Mouse (Mus musculus) liver, embryonic 14.5 days (tissue): Measurements from ENCODE around the gene Xpo6. TPM values are rescaled to one million over a fixed set of nuclear protein-coding genes. Genes with fewer than 3 reads are reported as not detected.

Experiments used
- ATAC-seq: fragments of 200-750 bp; cut with Nextera tagmentation; 2 replicates; pipeline ENCODE4 v1.8.0; 2017; ENCODE audit warnings: moderate number of reproducible peaks, mild to moderate bottlenecking, moderate library complexity; ENCODE audit not compliant: insufficient read depth
- DNase-seq, 3 experiments: peaks; one replicate each; pipeline ENCODE4 v3.0.0-alpha.2; 2012 to 2013; ENCODE audit warnings: low read depth in 3 of 3, low spot score in 3 of 3
- H3K27ac ChIP-seq: fragments of 300-500 bp; sonication (generic); 2 replicates; pipeline ENCODE4 v1.5.1; 2014; ENCODE audit warnings: moderate library complexity, mild to moderate bottlenecking, control low read depth, inconsistent platforms
- H3K27me3 ChIP-seq: fragments of 300-500 bp; sonication (generic); 2 replicates; pipeline ENCODE4 v1.6.1; 2014; ENCODE audit warnings: mild to moderate bottlenecking, low read length, moderate library complexity; ENCODE audit not compliant: control insufficient read depth, insufficient read depth
- H3K36me3 ChIP-seq: fragments of 300-500 bp; sonication (generic); replicated peaks from 2 replicates; pipeline ENCODE4 v1.6.1; 2014; ENCODE audit warnings: low read depth; ENCODE audit not compliant: control insufficient read depth, insufficient read depth
- H3K4me1 ChIP-seq, 2 experiments: fragments of 200-500 bp in 1 of 2; fragments of 300-500 bp in 1 of 2; sonication (generic) in 1 of 2; replicated peaks; 2 replicates each; pipeline ENCODE4 v1.6.1; 2012 to 2014; ENCODE audit warnings: antibody characterized with exemption in 1 of 2, inconsistent platforms in 1 of 2, low read length in 1 of 2; ENCODE audit not compliant: control insufficient read depth in 2 of 2, insufficient read depth in 2 of 2
- H3K4me2 ChIP-seq: fragments of 300-500 bp; sonication (generic); 2 replicates; pipeline ENCODE4 v1.6.1; 2014; ENCODE audit warnings: low read depth, mild to moderate bottlenecking, control low read depth, moderate library complexity
- H3K4me3 ChIP-seq, 2 experiments: fragments of 200-500 bp in 1 of 2; fragments of 300-500 bp in 1 of 2; sonication (generic) in 1 of 2; 2 replicates each; pipeline ENCODE4 v1.5.1; 2012 to 2014; ENCODE audit warnings: low read depth in 2 of 2, low read length in 2 of 2, mild to moderate bottlenecking in 2 of 2, control low read depth in 1 of 2, inconsistent platforms in 1 of 2, moderate library complexity in 1 of 2; ENCODE audit not compliant: insufficient read depth in 1 of 2
- H3K9ac ChIP-seq: fragments of 300-500 bp; sonication (generic); replicated peaks from 2 replicates; pipeline ENCODE4 v1.6.1; 2014; ENCODE audit warnings: mild to moderate bottlenecking, control low read depth, moderate library complexity
- H3K9me3 ChIP-seq: fragments of 300-500 bp; sonication (generic); 2 replicates; pipeline ENCODE4 v1.6.1; 2016; ENCODE audit warnings: low read length, mixed read lengths; ENCODE audit not compliant: control insufficient read depth
- CTCF ChIP-seq: IDR thresholded peaks from 2 replicates; pipeline ENCODE4 v1.5.1; 2016; ENCODE audit warnings: antibody characterized with exemption, low read depth, control low read depth
- EP300 ChIP-seq: IDR thresholded peaks from 2 replicates; pipeline ENCODE4 v1.6.1; 2016; ENCODE audit warnings: antibody characterized with exemption, low read depth
- WGBS: fragments of 180-500 bp; shearing (Covaris S2); extraction: QIAGEN DNeasy Blood & Tissue Kit; methylation state at CpG from one replicate; pipeline ENCODE4 v1.1.7; 2014; ENCODE audit not compliant: insufficient replicate concordance; 5-methylcytosine and 5-hydroxymethylcytosine counted together
- polyA plus RNA-seq, 2 experiments: library from polyadenylated mRNA; depleted of rRNA in 1 of 2; stranded (reverse) in 1 of 2; unstranded in 1 of 2; fragments of >200 nt; fragmentation: Nextera tagmentation in 1 of 2; extraction: Ambion mirVana in 1 of 2; gene quantifications; 2 replicates each; pipeline versions ENCODE4 v1.2.1 to v1.2.3; 2012 to 2014

The Xpo6 gene
- polyA plus RNA-seq (2012; rRNA removed): 47.5 and 52.3 TPM in 2 replicates
- 18.2 and 19.2 TPM in 2 replicates for polyA plus RNA-seq (2014; fragmentation: Nextera tagmentation; extraction: Ambion mirVana)

DNA sequence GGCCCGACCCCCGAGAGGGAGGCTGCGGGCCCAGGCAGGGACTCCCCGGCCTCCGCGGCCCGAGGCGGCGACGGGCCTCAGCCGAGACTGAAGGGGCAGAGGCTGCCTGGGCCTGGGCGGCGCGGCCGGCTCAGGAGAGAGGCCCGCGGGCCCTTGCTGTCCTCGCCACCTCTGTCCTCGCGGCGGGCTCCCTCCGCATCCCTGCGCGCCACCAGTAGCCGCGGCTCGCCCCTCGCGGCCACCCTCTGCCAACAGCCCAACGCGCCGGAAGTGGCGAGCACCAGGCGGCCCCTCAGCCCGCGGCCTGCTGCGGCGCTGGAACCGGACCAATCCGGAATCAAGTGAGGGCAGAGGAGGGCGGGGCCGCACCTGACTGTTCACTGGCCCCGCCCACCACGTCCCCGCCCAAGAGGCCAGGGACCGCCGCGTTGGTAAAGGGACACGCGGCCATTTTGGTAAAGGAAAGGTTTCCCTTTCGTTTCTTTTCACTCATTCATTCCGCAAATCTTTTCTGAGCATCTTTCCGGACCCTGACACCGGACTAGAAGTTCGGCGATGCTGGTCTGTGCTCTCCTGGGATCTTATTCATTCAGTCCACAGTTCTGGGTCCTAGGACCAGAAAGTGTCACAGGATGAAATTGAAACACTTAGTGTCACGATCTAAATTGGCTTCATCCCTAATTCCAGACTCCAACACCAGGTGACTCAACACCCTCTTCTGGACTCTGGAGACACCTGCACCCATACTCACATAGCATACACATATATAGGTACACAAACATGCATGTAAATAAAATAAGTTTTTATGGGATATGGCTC lies at the start of gene Xpo6:
TSS of gene Xpo6 (minus strand) at position 324 of the 819 bp plus-strand sequence.
- no peaks in the 10 kb centered on the region for H3K9me3 ChIP-seq
- H3K4me1 ChIP-seq: peaks cover 18 to 27% of the 10 kb centered on the region in 2 experiments
- peak within 1 kb of the TSS; percentile 91 for H3K9ac ChIP-seq
- ATAC-seq: peak; percentile 97
- under 1% methylated on average over 57 of the region's 57 CpGs for WGBS
- H3K4me3 ChIP-seq: peak within 1 kb of the TSS; percentile 86 to 95
- TF ChIP-seq EP300 (no peak), CTCF (peak; percentile 16)
- peak; percentile 93 to 94 (median 93) for DNase-seq
- peak within 1 kb of the TSS; percentile 55 for H3K27ac ChIP-seq
- no peaks in the 10 kb centered on the region for H3K27me3 ChIP-seq
- no peaks in the 10 kb centered on the region for H3K36me3 ChIP-seq
- H3K4me2 ChIP-seq: peak within 1 kb of the TSS; percentile 71

DNA sequence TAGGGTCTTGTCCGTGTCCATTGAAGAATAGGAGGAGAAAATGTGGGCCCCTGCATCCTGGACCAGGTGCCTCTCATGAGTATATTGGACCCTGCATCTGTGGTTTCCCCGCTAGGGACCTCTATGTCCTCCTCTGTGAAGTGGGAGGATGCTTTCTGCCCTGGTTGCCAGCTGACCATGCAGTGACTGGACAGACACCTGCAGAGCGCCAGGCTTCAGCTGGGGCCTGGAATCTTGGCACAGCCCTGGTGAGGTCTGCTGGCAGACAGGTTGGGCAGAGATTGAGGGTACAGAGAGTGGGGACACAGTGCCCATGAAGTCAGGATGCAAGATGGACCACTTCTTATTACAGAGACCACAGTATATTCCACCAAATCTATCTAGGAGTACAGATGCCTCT lies 49.7 kb upstream of the Xpo6 start:
- ATAC-seq (no peak), DNase-seq (no peak)
- H3K4me3 ChIP-seq: no peak overlapping the region
- TF ChIP-seq CTCF (no peak), EP300 (no peak)
- no peaks in the 10 kb centered on the region for H3K36me3 ChIP-seq
- H3K4me2 ChIP-seq: no peak overlapping the region
- no peaks in the 10 kb centered on the region for H3K4me1 ChIP-seq
- H3K27ac ChIP-seq: no peak overlapping the region
- 65% methylated on average over 3 of the region's 3 CpGs for WGBS
- H3K27me3 ChIP-seq: no peaks in the 10 kb centered on the region
- no peaks in the 10 kb centered on the region for H3K9me3 ChIP-seq
- H3K9ac ChIP-seq: no peak overlapping the region

- H3K36me3 ChIP-seq: no peaks in the 10 kb centered on the region
- H3K4me1 ChIP-seq: no peaks in the 10 kb centered on the region
- 45% methylated on average over 5 of the region's 5 CpGs for WGBS
- TF ChIP-seq EP300 (no peak), CTCF (no peak)
- no peaks in the 10 kb centered on the region for H3K27me3 ChIP-seq
- no peak overlapping the region for H3K4me3 ChIP-seq
- no peak for DNase-seq
- no peak overlapping the region for H3K27ac ChIP-seq
- no peaks in the 10 kb centered on the region for H3K9me3 ChIP-seq
- ATAC-seq: no peak
- H3K4me2 ChIP-seq: no peak overlapping the region
- no peak overlapping the region for H3K9ac ChIP-seq
These were observed 48.8 kb upstream of the Xpo6 start for GRCm38 (mm10) chr7:126249146-126249545.

GRCm38 (mm10) chr7:126248641-126249141 lies 48.4 kb upstream of the Xpo6 start:
- Histone ChIP-seq H3K27me3 (no peaks in the 10 kb centered on the region), H3K27ac (no peak overlapping the region), H3K4me3 (no peak overlapping the region), H3K9ac (no peak overlapping the region), H3K4me2 (no peak overlapping the region), H3K4me1 (no peaks in the 10 kb centered on the region), H3K36me3 (no peaks in the 10 kb centered on the region), H3K9me3 (no peaks in the 10 kb centered on the region)
- DNase-seq (no peak), ATAC-seq (no peak)
- 42% methylated on average over 17 of the region's 17 CpGs for WGBS
- no peak for TF ChIP-seq CTCF
- TF ChIP-seq EP300: no peak

GRCm38 (mm10) chr7:126248088-126248487 lies 47.8 kb upstream of the Xpo6 start:
- WGBS: 15% methylated on average over 6 of the region's 6 CpGs
- H3K27me3 ChIP-seq: no peaks in the 10 kb centered on the region
- no peak overlapping the region for H3K4me3 ChIP-seq
- TF ChIP-seq EP300 (no peak), CTCF (no peak)
- no peak overlapping the region for H3K9ac ChIP-seq
- H3K4me2 ChIP-seq: no peak overlapping the region
- ATAC-seq (no peak), DNase-seq (no peak)
- H3K36me3 ChIP-seq: no peaks in the 10 kb centered on the region
- H3K4me1 ChIP-seq: no peaks in the 10 kb centered on the region
- no peak overlapping the region for H3K27ac ChIP-seq
- no peaks in the 10 kb centered on the region for H3K9me3 ChIP-seq
